Mouse (Mus musculus) Patski (cell line): ENCODE data around the gene Sord. TPM values are rescaled to one million over a fixed set of nuclear protein-coding genes. Genes with fewer than 3 reads are reported as not detected.

Experiments
- ATAC-seq: fragments of 100-300 bp; one replicate; pipeline ENCODE4 v1.8.0; 2021
- CTCF ChIA-PET: fragments of 350-600 bp; sonication (Branson Sonifier 250); formaldehyde crosslinking; loops from one replicate; lab custom pipeline; 2022; ENCODE audit warnings: inconsistent platforms; lab: Charles Lee
- POLR2A ChIA-PET: fragments of 350-600 bp; sonication (Branson Sonifier 250); formaldehyde crosslinking; loops from one replicate; lab custom pipeline; 2022; ENCODE audit warnings: antibody characterized with exemption, inconsistent platforms; lab: Charles Lee
- DNase-seq: peaks from one replicate; pipeline ENCODE4 v3.0.0-alpha.2; 2011; ENCODE audit warnings: low read depth, low spot score
- H3K27me3 ChIP-seq: fragments of 371-371 bp; one replicate; pipeline ENCODE4 v1.5.1; 2021
- CTCF ChIP-seq: fragments of 100-300 bp; IDR thresholded peaks from one replicate; pipeline ENCODE4 v1.5.1; 2021
- in situ Hi-C: fragments of 300-500 bp; cut with MboI; formaldehyde crosslinking; loops from 3 replicates; pipeline ENCODE4 v1.11.1; 2018; ENCODE audit warnings: low pct_unique_long_range_greater_than_20kb, mixed read lengths
- polyA plus RNA-seq: library from polyadenylated mRNA; unstranded; gene quantifications from one replicate; pipeline ENCODE4 v1.2.3, GENCODE M21; 2021

Sord gene
- polyA plus RNA-seq, 1 experiment from 2014 or later, result 29.2 TPM

DNA sequence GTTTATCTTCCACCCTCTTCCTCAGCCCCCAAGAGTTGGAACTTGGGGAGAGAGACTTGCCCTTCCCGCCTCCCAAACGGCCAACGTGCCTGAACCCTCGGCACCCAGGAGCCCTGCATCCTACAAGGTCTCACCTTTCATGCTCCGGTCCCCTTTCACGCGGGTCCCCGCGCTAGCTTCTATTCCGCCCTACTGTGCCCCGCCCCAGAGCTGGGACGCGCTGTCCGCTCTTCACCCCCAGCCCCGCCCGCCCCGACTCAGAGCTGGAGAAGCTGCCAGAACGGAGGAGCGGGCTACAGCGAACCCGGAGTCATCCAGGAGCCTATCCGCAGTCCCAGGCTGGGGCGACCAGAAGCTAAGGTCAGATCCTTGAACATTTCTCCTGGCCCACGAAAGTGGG is 79.0 kb downstream of the Sord start, which contains the start of gene Duoxa1:
Gene Duoxa1, minus strand, starts transcription at position 195 of the 400 bp plus-strand sequence.
- CTCF ChIA-PET, result no interaction called here
- POLR2A ChIA-PET, result no interaction called here
- TF ChIP-seq CTCF, result no peak
- DNase-seq (no peak), ATAC-seq (no peak)
- H3K27me3 ChIP-seq, result no peaks in the 10 kb centered on the region
- in situ Hi-C loops, result loop anchor here (5.0 kb wide), 1 partner anchor 64 kb away; no protein-coding TSS in a partner anchor

Other genes with a start within 250 kb of the Sord start
- gene Eif3j1, start 206.2 kb upstream of the Sord start, polyA plus RNA-seq, result 8.1 TPM
- gene Spg11, start 116.4 kb upstream of the Sord start, polyA plus RNA-seq, result 17.0 TPM
- 598 TPM for gene B2m, start 87.1 kb upstream of the Sord start, polyA plus RNA-seq
- 0.14 TPM for gene Trim69, start 74.0 kb upstream of the Sord start, polyA plus RNA-seq
- gene Patl2, start 48.6 kb upstream of the Sord start, polyA plus RNA-seq, result 0.05 TPM
- not detected for gene Terb2, start 48.5 kb upstream of the Sord start, polyA plus RNA-seq
- gene Duox2, start 63.7 kb downstream of the Sord start, polyA plus RNA-seq, result 0.01 TPM
- gene Duoxa2, start 64.2 kb downstream of the Sord start, polyA plus RNA-seq, result not detected
- gene Duoxa1, start 79.0 kb downstream of the Sord start, polyA plus RNA-seq, result 0.05 TPM
- 0.04 TPM for gene Duox1, start 80.9 kb downstream of the Sord start, polyA plus RNA-seq
- gene Shf, start 134.4 kb downstream of the Sord start, polyA plus RNA-seq, result 8.3 TPM
- not detected for gene Slc28a2, start 191.7 kb downstream of the Sord start, polyA plus RNA-seq